Mouse (Mus musculus): Measurements from ENCODE around the gene Gsg1l2.

GRCm38 (mm10) chr11:67757373-67758167, 16.8 kb upstream of the Gsg1l2 start:
- peak; percentile 70 for TF ChIP-seq CTCF (IDR thresholded peaks at IDR 0.05; ENCODE audit: low read depth)
- no peak for TF ChIP-seq EP300 (IDR thresholded peaks at IDR 0.05; ENCODE audit: low read depth)

Data from heart, postnatal 0 days (tissue).